Mouse (Mus musculus): ENCODE data around the gene Olfr111. TPM values are rescaled to one million over a fixed set of nuclear protein-coding genes. Genes with fewer than 3 reads are reported as not detected.

Gene Olfr111
- 0.03 and 0.04 TPM in 2 replicates for polyA plus RNA-seq (2012; rRNA removed)

DNA sequence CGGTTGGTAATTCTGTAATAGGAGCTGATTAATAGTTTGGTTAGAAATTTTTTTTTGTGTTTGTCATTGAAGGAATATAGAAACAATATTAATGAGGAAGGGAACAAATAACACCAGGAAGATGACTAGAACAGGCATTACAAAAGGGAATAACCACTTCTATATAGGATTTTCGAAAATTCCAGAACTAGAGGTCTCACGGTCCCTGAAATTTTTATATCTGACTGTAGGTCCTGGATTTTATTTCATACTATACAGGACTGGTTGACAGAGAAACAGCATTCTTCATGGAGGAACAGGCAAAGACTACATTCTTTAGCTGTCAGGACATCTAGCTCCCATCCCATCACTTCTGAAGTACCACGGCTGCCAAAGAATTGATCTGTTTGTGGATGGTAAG, at the start of gene Olfr111:
Gene Olfr111 (plus strand): TSS at position 301 of the 400 bp plus-strand sequence.

DNA sequence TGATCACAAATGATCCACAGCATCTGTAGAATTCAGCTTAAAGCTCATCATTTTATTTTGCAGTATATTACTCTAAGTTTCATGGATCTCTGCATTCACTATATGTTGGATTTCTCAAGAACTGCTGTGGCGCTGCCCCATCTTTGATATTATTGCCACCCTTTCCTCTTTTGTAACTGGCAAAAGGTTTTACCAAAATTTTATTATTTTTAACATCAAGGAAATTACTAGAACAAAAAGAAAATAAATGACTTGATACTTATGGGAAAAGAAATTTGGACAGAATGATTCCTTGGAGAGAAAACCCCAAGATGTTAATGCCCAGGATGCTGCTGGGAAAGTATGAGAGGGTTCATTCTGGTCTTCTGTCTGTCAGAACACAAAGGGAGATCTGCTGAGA, 49.2 kb upstream of the Olfr111 start, which contains the start of gene Olfr109:
Gene Olfr109 (plus strand): TSS at position 301 of the 400 bp plus-strand sequence.

DNA sequence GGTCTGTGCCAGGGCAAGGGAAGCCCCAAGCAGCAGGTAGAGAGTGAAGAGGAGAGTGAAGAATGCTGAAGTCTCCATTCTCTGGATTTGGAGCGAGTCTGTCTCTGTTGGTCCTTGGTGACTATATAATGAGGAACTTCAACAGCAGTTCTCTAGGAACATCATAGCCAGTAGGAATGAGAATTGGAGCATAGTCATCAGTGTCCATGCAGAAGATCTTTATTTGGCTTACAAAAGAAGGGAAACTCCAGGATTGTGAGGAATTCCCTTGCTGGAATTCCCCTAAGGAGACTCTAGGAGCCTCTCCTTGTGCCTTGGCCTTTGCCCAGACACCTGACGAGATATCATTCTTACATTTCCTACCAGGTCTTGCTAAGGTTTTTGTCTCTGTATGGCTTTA, 24.4 kb upstream of the Olfr111 start, which contains the start of gene H2-M2:
Gene H2-M2 (minus strand): TSS at position 101 of the 400 bp plus-strand sequence.

DNA sequence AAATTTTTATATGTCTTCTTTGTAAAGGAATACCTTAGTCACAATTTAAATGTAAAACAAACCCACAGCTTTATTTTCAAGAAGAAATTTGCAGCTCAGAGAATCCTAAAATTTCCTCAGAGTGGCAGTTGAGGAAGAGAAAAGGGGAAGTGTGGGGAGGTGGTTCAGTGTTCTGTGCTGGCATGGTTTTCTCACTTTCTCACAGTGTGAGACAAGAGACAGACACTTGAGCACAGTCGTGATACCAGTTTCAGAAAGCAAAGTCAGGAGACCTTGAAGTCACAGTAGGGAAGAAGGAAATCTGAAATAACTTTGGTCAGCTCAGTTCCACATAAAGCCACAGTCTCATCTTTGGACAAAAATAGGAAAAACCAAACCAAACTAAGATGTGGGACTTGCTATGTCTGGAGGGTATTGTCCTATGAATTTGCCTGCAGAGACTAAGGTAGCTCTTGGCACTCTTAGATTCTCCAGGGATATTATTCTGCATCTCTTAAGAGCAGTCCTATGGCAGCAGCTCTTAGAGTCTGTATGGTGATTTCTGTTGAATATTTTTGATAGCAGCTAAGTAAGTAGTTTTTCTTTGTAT, 15.8 kb upstream of the Olfr111 start, which contains the start of gene Olfr110:
Gene Olfr110 (plus strand): TSS at position 539 of the 589 bp plus-strand sequence.

DNA sequence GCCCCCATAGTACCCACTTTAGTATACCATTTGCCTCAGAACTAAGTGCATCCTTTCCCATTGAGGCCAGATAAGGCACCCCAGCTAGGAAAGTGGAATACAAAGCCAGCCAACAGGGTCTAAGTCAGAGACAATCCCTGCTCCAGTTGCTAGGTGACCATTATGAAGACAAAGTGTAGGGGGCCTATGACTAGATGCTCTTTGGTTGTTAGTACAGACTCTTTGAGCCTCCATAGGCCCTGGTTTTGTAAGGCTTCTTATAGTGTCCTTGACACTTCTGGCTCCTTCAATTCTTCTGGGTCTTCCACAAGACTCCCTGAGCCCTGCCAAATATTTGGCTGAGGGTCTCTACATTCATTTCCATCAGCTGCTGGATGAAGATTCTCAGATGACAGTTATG, 61.5 kb downstream of the Olfr111 start, which contains the start of gene Olfr112:
Gene Olfr112 (minus strand): TSS at position 101 of the 400 bp plus-strand sequence.

DNA sequence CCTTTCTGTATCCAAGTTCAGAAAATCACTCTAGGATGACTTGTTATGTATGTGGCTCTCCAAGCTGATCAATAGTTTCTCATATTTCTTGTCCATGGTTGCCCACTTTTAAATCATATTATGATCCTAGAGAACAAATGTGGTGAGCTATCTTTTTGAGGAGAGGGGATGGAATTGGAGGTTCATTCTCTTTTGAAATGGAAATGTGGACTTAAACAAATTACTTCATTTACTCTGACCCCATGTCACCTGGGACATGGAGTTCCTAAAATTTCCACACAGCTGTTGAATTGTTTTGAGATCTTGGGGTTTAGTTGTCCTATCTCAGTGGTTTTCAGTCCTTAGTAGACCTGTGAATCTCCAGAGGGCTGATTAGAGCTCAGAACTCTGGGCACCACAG, 69.7 kb downstream of the Olfr111 start, which contains the start of gene Olfr113:
Gene Olfr113 (minus strand): TSS at position 101 of the 400 bp plus-strand sequence.

Other genes with a start within 250 kb of the Olfr111 start
- not detected in 2 replicates for gene Olfr98, start 244.3 kb upstream of the Olfr111 start, polyA plus RNA-seq (2012; rRNA removed)
- gene H2-M3, start 237.8 kb upstream of the Olfr111 start, polyA plus RNA-seq (2012; rRNA removed), result 2.6 and 3.0 TPM in 2 replicates
- gene Olfr99, start 224.6 kb upstream of the Olfr111 start, polyA plus RNA-seq (2012; rRNA removed), result not detected in 2 replicates
- not detected in 2 replicates for gene Olfr101, start 203.7 kb upstream of the Olfr111 start, polyA plus RNA-seq (2012; rRNA removed)
- gene Olfr102, start 191.0 kb upstream of the Olfr111 start, polyA plus RNA-seq (2012; rRNA removed), result not detected in 2 replicates
- not detected in 2 replicates for gene Olfr103, start 168.3 kb upstream of the Olfr111 start, polyA plus RNA-seq (2012; rRNA removed)
- not detected in 2 replicates for gene Olfr104-ps, start 148.4 kb upstream of the Olfr111 start, polyA plus RNA-seq (2012; rRNA removed)
- not detected in 2 replicates for gene Olfr105-ps, start 129.0 kb upstream of the Olfr111 start, polyA plus RNA-seq (2012; rRNA removed)
- gene Olfr106-ps, start 117.6 kb upstream of the Olfr111 start, polyA plus RNA-seq (2012; rRNA removed), result not detected in 2 replicates
- not detected in 2 replicates for gene Olfr107, start 108.8 kb upstream of the Olfr111 start, polyA plus RNA-seq (2012; rRNA removed)
- gene Olfr108, start 62.5 kb upstream of the Olfr111 start, polyA plus RNA-seq (2012; rRNA removed), result not detected in 2 replicates
- not detected in 2 replicates for gene Olfr109, start 49.1 kb upstream of the Olfr111 start, polyA plus RNA-seq (2012; rRNA removed)
- gene H2-M2, start 24.5 kb upstream of the Olfr111 start, polyA plus RNA-seq (2012; rRNA removed), result 0.06 TPM in 1 of 2 replicates, not detected in the other
- 0.02 TPM in 1 of 2 replicates, not detected in the other for gene Olfr110, start 15.6 kb upstream of the Olfr111 start, polyA plus RNA-seq (2012; rRNA removed)
- gene Olfr112, start 61.4 kb downstream of the Olfr111 start, polyA plus RNA-seq (2012; rRNA removed), result not detected in 2 replicates
- not detected in 2 replicates for gene Olfr113, start 69.6 kb downstream of the Olfr111 start, polyA plus RNA-seq (2012; rRNA removed)
- gene Olfr114, start 84.7 kb downstream of the Olfr111 start, polyA plus RNA-seq (2012; rRNA removed), result not detected in 2 replicates
- not detected in 2 replicates for gene Olfr115, start 119.1 kb downstream of the Olfr111 start, polyA plus RNA-seq (2012; rRNA removed)
- gene Olfr116, start 119.2 kb downstream of the Olfr111 start, polyA plus RNA-seq (2012; rRNA removed), result not detected in 2 replicates
- not detected in 2 replicates for gene Olfr117, start 155.8 kb downstream of the Olfr111 start, polyA plus RNA-seq (2012; rRNA removed)
- gene Olfr118, start 159.0 kb downstream of the Olfr111 start, polyA plus RNA-seq (2012; rRNA removed), result not detected in 2 replicates
- not detected in 2 replicates for gene Olfr119, start 188.5 kb downstream of the Olfr111 start, polyA plus RNA-seq (2012; rRNA removed)
- gene Olfr120, start 213.8 kb downstream of the Olfr111 start, polyA plus RNA-seq (2012; rRNA removed), result not detected in 2 replicates
- gene Olfr121, start 240.8 kb downstream of the Olfr111 start, polyA plus RNA-seq (2012; rRNA removed), result not detected in 2 replicates